Mouse (Mus musculus) thymus, adult 18-20 months (tissue): Measurements from ENCODE around the gene Scyl3.

Experiments
- DNase-seq, 2 experiments: peaks; one replicate each; pipeline ENCODE4 v3.0.0; 2022; ENCODE audit warnings: mixed read lengths in 2 of 2

The Scyl3 gene

DNA sequence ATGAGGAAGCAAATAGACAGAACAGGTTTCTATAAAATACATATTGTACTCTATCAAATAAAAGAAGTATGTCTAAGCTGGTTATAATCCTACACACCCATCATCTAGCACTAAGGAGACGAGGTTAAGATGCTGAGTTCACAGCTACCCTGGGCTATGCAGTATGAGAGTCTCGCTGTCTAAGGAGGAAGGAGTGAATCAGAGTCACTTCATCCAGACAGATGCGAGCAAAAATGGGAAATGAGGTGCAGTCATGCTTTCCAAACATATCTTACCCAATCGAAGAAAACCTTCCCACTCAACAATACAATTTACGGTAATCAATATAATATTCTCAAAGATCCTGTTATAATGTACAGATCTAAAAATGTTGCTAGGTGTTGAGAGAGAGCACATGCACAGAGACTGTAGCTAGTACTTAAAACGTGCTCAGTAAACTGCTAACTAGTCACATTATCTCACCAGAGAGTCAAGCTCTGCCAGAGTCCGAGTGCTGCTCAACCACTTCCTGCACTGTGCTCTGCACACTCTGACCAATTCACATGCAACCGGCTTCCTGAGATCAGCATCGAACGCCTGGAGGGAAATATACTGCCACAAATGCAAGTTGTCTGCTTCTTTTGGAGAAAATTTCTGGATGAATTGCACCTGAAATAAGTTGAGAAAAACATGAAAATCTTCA is 35.2 kb downstream of the Scyl3 start:
- no peak for DNase-seq

DNA sequence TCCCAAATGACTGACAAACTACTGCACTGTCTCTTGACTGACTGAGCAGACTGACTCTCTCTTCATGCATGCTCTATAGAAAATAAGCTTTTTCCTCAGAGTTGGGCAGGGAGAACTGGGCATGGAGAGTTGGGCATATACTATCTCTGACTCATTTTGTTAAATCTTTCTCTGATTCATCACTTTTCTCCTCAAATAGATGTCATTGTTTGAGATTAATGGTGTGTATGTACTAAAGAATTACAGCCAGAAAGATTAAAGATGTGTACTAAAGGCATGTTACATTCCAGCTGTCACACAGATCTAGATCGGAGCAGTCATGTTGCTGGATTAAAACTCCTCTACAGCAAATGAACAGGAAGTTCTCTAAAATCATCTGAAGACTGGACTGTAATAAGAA is 45.6 kb downstream of the Scyl3 start:
- DNase-seq = no peak

DNA sequence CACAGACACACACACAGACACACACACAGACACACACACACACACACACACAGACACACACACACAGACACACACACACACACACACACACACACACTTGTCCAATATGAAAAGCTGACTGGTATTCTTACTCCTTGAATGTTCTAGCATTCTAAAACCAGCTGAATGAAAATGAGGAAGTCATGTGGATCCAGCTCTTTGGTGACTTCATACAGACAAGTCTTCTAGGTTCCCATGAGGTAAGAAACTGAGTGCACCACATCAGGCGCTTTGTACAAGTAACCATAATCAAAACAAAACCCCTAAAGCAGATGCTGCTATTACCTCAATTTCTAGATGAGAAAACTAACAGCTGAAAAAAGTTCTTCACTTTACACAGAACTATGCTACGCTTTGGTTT is 46.2 kb downstream of the Scyl3 start:
- no peak for DNase-seq

GRCm38 (mm10) chr1:163976515-163976914 is 47.6 kb downstream of the Scyl3 start:
- DNase-seq = no peak

GRCm38 (mm10) chr1:163992371-163992770 is 63.5 kb downstream of the Scyl3 start:
- DNase-seq = no peak

GRCm38 (mm10) chr1:163994173-163994720 is 65.3 kb downstream of the Scyl3 start:
- no peak for DNase-seq

- DNase-seq = peak; percentile 75 to 82
These were observed 66.1 kb downstream of the Scyl3 start, which contains the start of the genes BC055324 and Mettl18 for GRCm38 (mm10) chr1:163994721-163995608. Gene BC055324 (minus strand): TSS chr1:163994796. Gene Mettl18 (plus strand): TSS chr1:163994889.

- DNase-seq = no peak
These were observed 66.7 kb downstream of the Scyl3 start for GRCm38 (mm10) chr1:163995609-163995913.

- no peak for DNase-seq
These were observed 73.0 kb downstream of the Scyl3 start for GRCm38 (mm10) chr1:164001831-164002452.

GRCm38 (mm10) chr1:164004311-164004710 is 75.4 kb downstream of the Scyl3 start:
- DNase-seq = no peak
